Mouse (Mus musculus): Measurements from ENCODE around the gene Wdtc1. TPM values are rescaled to one million over a fixed set of nuclear protein-coding genes. Genes with fewer than 3 reads are reported as not detected.
A peak's percentile ranks its signal among the peaks of the same experiment; 100 is the strongest.

The Wdtc1 gene
- total RNA-seq, 2 experiments from 2014 or later: 81.2 to 82.7 TPM

GRCm38 (mm10) chr4:133292405-133292804, 60.9 kb downstream of the Wdtc1 start:
- no peak for DNase-seq (ENCODE audit: low spot score)
- intact Hi-C loops (cut with DNase I): no loop called here

GRCm38 (mm10) chr4:133291255-133291654, 62.0 kb downstream of the Wdtc1 start:
- no peak for DNase-seq (ENCODE audit: low spot score)
- intact Hi-C loops (cut with DNase I): no loop called here

- intact Hi-C loops (cut with DNase I): no loop called here
- no peak for DNase-seq (ENCODE audit: low spot score)
These were observed 66.7 kb downstream of the Wdtc1 start for GRCm38 (mm10) chr4:133286476-133287077.

GRCm38 (mm10) chr4:133285950-133286349, 67.3 kb downstream of the Wdtc1 start:
- DNase-seq (ENCODE audit: low spot score): no peak
- intact Hi-C loops (cut with DNase I): no loop called here

GRCm38 (mm10) chr4:133285299-133285698, 68.0 kb downstream of the Wdtc1 start:
- intact Hi-C loops (cut with DNase I): no loop called here
- no peak for DNase-seq (ENCODE audit: low spot score)

GRCm38 (mm10) chr4:133282656-133283055, 70.6 kb downstream of the Wdtc1 start:
- no peak for DNase-seq (ENCODE audit: low spot score)
- intact Hi-C loops (cut with DNase I): no loop called here

- intact Hi-C loops (cut with DNase I): no loop called here
- no peak for DNase-seq (ENCODE audit: low spot score)
These were observed 71.3 kb downstream of the Wdtc1 start for GRCm38 (mm10) chr4:133281951-133282481.

- intact Hi-C loops (cut with DNase I): no loop called here
- no peak for DNase-seq (ENCODE audit: low spot score)
These were observed 71.8 kb downstream of the Wdtc1 start for GRCm38 (mm10) chr4:133281513-133281912.

GRCm38 (mm10) chr4:133278482-133278881, 74.8 kb downstream of the Wdtc1 start:
- intact Hi-C loops (cut with DNase I): no loop called here
- no peak for DNase-seq (ENCODE audit: low spot score)

GRCm38 (mm10) chr4:133278067-133278466, 75.2 kb downstream of the Wdtc1 start:
- intact Hi-C loops (cut with DNase I): no loop called here

GRCm38 (mm10) chr4:133277104-133278026, 75.9 kb downstream of the Wdtc1 start, which contains the start of gene Tmem222:
Gene Tmem222, minus strand, starts transcription at chr4:133277792.
- DNase-seq (ENCODE audit: low spot score): peak; percentile 92
- intact Hi-C loops (cut with DNase I): no loop called here

More at GRCm38 (mm10) chr4:133278067-133278466, 75.2 kb downstream of the Wdtc1 start:
- no peak for DNase-seq (ENCODE audit: low spot score)

GRCm38 (mm10) chr4:133270929-133271328, 82.4 kb downstream of the Wdtc1 start:
- DNase-seq (ENCODE audit: low spot score): no peak
- intact Hi-C loops (cut with DNase I): no loop called here

GRCm38 (mm10) chr4:133269596-133269995, 83.7 kb downstream of the Wdtc1 start:
- intact Hi-C loops (cut with DNase I): no loop called here
- peak; percentile 47 for DNase-seq (ENCODE audit: low spot score)

- DNase-seq (ENCODE audit: low spot score): no peak
- intact Hi-C loops (cut with DNase I): no loop called here
These were observed 84.3 kb downstream of the Wdtc1 start for GRCm38 (mm10) chr4:133268931-133269330.

GRCm38 (mm10) chr4:133266248-133266880, 86.9 kb downstream of the Wdtc1 start:
- no peak for DNase-seq (ENCODE audit: low spot score)
- intact Hi-C loops (cut with DNase I): no loop called here

GRCm38 (mm10) chr4:133265759-133266158, 87.5 kb downstream of the Wdtc1 start:
- no peak for DNase-seq (ENCODE audit: low spot score)
- intact Hi-C loops (cut with DNase I): no loop called here

- no peak for DNase-seq (ENCODE audit: low spot score)
- intact Hi-C loops (cut with DNase I): no loop called here
These were observed 88.0 kb downstream of the Wdtc1 start for GRCm38 (mm10) chr4:133265297-133265696.

GRCm38 (mm10) chr4:133264559-133264958, 88.7 kb downstream of the Wdtc1 start:
- intact Hi-C loops (cut with DNase I): no loop called here
- DNase-seq (ENCODE audit: low spot score): no peak

- intact Hi-C loops (cut with DNase I): no loop called here
- no peak for DNase-seq (ENCODE audit: low spot score)
These were observed 89.5 kb downstream of the Wdtc1 start for GRCm38 (mm10) chr4:133263756-133264155.

- no peak for DNase-seq (ENCODE audit: low spot score)
- intact Hi-C loops (cut with DNase I): no loop called here
These were observed 90.4 kb downstream of the Wdtc1 start, which contains the start of gene Sytl1 for GRCm38 (mm10) chr4:133262882-133263281. Gene Sytl1, minus strand, starts transcription at chr4:133263113.

All from heart, postnatal 25 days (tissue).